Mouse (Mus musculus) limb, embryonic 13.5 days (tissue): ENCODE measurements around the gene Stk11. TPM values are rescaled to one million over a fixed set of nuclear protein-coding genes. Genes with fewer than 3 reads are reported as not detected.
A peak's percentile ranks its signal among the peaks of the same experiment; 100 is the strongest.

Source experiments
- ATAC-seq: fragments of 200-750 bp; cut with Nextera tagmentation; 2 replicates; pipeline ENCODE4 v1.8.0; 2017; ENCODE audit warnings: low read depth, moderate number of reproducible peaks, moderate TSS enrichment; ENCODE audit not compliant: low FRiP score
- H3K27ac ChIP-seq: fragments of 300-500 bp; sonication (generic); 2 replicates; pipeline ENCODE4 v1.5.1; 2015; ENCODE audit warnings: inconsistent platforms, mild to moderate bottlenecking, moderate library complexity
- H3K27me3 ChIP-seq: fragments of 300-500 bp; sonication (generic); 2 replicates; pipeline ENCODE4 v1.6.1; 2015; ENCODE audit warnings: mild to moderate bottlenecking, inconsistent platforms
- H3K36me3 ChIP-seq: fragments of 300-500 bp; sonication (generic); 2 replicates; pipeline ENCODE4 v1.6.1; 2015; ENCODE audit warnings: inconsistent platforms, mild to moderate bottlenecking, moderate library complexity
- H3K4me1 ChIP-seq: fragments of 300-500 bp; sonication (generic); 2 replicates; pipeline ENCODE4 v1.6.1; 2015; ENCODE audit warnings: inconsistent platforms
- H3K4me2 ChIP-seq: fragments of 300-500 bp; sonication (generic); replicated peaks from 2 replicates; pipeline ENCODE4 v1.6.1; 2015; ENCODE audit warnings: inconsistent platforms, mild to moderate bottlenecking, moderate library complexity
- H3K4me3 ChIP-seq: fragments of 300-500 bp; sonication (generic); 2 replicates; pipeline ENCODE4 v1.5.1; 2015; ENCODE audit warnings: moderate library complexity, mild to moderate bottlenecking, inconsistent platforms
- H3K9ac ChIP-seq: fragments of 300-500 bp; sonication (generic); 2 replicates; pipeline ENCODE4 v1.6.1; 2015; ENCODE audit warnings: mild to moderate bottlenecking, inconsistent platforms
- H3K9me3 ChIP-seq: fragments of 300-500 bp; sonication (generic); 2 replicates; pipeline ENCODE4 v1.6.1; 2016; ENCODE audit warnings: inconsistent platforms
- WGBS: fragments of 180-500 bp; shearing (Covaris S2); methylation state at CpG from one replicate; pipeline ENCODE4 v1.1.7; 2015; 5-methylcytosine and 5-hydroxymethylcytosine counted together
- polyA plus RNA-seq: library from polyadenylated mRNA; unstranded; fragments of >200 nt; fragmentation: Nextera tagmentation; extraction: Ambion mirVana; gene quantifications from 2 replicates; pipeline ENCODE4 v1.2.1, GENCODE M21; 2015

Stk11 gene
- polyA plus RNA-seq, 1 experiment from 2014 or later: 17.4 TPM

DNA sequence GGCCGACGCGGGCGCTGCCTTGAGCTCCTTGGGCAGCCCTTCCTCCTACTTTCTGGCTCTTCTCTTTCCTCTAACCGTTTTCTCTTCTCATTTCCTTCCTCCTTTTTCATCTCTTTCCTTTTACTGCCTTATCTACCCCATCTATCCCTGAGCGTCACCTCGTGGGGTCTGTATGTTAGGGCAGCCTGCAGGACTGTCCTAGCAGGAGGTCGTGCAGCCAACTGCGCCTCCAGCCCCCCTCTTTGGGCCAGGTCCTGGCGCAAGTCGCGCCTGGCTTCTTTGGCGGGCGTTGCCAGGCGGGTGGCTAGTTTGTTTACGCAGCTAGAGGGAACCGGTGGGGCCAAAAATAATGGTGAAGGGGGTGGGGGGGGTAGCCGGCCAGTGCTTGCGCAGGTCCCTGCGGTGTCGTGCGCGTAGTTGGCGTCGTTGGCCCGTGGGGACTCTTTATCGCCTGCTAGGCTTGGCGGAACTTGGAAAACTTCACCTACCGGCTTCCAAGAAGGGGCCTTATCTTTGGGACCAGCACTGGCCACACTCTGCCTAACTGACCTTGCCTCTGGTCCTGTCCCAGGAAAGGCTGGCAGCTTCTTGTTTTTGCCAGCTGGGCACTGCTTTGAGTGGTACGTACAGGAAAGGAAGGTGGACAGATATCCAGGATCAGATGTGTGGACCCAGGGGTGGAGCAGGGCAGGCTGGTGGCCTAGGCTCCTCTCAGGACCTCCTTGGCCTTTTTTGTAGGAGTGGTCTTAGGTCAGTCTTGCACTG lies 1.5 kb downstream of the Stk11 start:
- Histone ChIP-seq H3K9ac (peak overlapping the region; percentile 91), H3K4me3 (peak overlapping the region; percentile 96), H3K27ac (peak overlapping the region; percentile 44; the same call in 1 of the 2 replicates), H3K4me1 (peaks cover 41% of the 10 kb centered on the region), H3K36me3 (peaks cover 41% of the 10 kb centered on the region), H3K27me3 (no peaks in the 10 kb centered on the region), H3K9me3 (no peaks in the 10 kb centered on the region; the same call in 1 of the 2 replicates), H3K4me2 (peak overlapping the region; percentile 96)
- WGBS: 5% methylated on average over 30 of the region's 30 CpGs
- ATAC-seq: no peak

DNA sequence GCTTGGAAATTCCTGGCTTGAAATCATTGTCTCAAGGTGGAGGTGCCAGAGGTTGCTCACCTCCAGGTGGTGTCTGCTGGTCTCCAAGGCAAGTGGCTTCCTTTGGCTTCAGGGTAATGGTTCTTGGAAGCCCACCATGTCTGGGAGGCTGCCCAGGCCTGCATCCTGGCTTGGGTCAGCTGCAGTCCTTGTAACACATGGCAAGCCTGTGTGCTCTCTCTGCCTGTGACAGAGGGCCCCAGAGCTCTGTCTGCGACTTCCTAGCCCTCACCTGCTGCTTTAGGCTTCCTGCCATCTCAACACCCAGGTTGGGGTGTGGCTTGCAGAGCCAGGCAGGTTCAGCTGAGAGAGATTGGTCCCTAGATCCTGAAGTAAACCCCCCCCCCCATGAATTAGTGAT lies 2.1 kb downstream of the Stk11 start:
- WGBS: 43% methylated on average over 1 of the region's 1 CpGs
- Histone ChIP-seq H3K4me2 (peak overlapping the region; percentile 96), H3K4me1 (peaks cover 41% of the 10 kb centered on the region), H3K4me3 (peak overlapping the region; percentile 96), H3K27ac (no peak overlapping the region; the same call in 1 of the 2 replicates), H3K9me3 (no peaks in the 10 kb centered on the region; the same call in 1 of the 2 replicates), H3K36me3 (peaks cover 46% of the 10 kb centered on the region), H3K9ac (peak overlapping the region; percentile 91), H3K27me3 (no peaks in the 10 kb centered on the region)
- ATAC-seq: no peak

DNA sequence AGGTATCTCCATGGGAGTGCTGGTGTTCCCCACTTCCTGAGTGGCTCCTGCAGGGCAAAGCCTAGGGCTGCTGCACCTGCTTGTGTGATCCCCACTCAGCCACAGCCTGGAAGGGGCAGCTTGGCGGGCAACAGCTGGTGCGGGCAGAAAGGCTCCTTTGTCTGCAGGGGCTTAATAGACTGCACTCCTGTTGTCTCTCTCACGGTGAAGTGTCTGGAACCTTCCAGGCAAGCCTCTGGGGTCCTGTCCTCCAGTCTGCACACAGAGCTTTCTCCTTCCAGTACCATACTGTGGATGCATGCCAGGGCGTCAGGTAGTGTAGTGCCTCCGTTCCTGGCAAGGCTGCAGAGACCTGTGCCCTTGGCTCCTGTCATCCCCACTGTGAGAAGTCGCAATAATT lies 2.9 kb downstream of the Stk11 start:
- no peaks in the 10 kb centered on the region; the same call in 1 of the 2 replicates for H3K9me3 ChIP-seq
- WGBS: 79% methylated on average over 6 of the region's 6 CpGs
- peaks cover 52% of the 10 kb centered on the region for H3K36me3 ChIP-seq
- H3K27me3 ChIP-seq: no peaks in the 10 kb centered on the region
- H3K9ac ChIP-seq: peak overlapping the region; percentile 91; the same call in 1 of the 2 replicates
- no peak overlapping the region for H3K27ac ChIP-seq
- peak overlapping the region; percentile 96 for H3K4me3 ChIP-seq
- H3K4me2 ChIP-seq: peak overlapping the region; percentile 96
- peaks cover 41% of the 10 kb centered on the region for H3K4me1 ChIP-seq
- no peak for ATAC-seq

DNA sequence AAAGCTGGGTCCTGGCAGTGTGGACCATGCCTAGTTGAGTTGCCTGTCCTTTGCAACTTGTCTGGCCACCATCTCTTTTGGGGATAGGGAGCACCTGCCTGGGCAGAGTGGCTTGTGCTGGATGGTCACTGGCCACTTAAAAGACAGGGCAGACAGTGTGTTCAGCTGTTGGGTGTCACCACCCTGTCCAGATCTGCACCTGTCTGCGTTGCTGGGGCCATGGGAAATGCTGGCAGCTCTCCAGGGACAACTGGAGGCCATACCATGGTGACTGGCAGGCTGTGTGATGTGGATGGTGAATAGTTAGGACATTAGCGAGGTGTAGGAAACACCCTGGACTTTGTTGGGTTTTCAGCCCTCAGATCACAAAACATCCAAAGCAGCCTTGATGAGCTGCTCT lies 4.5 kb downstream of the Stk11 start:
- WGBS: 83% methylated on average over 2 of the region's 2 CpGs
- H3K4me1 ChIP-seq: peaks cover 33% of the 10 kb centered on the region
- peaks cover 67% of the 10 kb centered on the region for H3K36me3 ChIP-seq
- H3K9ac ChIP-seq: peak overlapping the region; percentile 43; the same call in 1 of the 2 replicates
- H3K4me3 ChIP-seq: no peak overlapping the region
- H3K9me3 ChIP-seq: no peaks in the 10 kb centered on the region; the same call in 1 of the 2 replicates
- H3K27me3 ChIP-seq: no peaks in the 10 kb centered on the region
- H3K27ac ChIP-seq: no peak overlapping the region
- no peak overlapping the region for H3K4me2 ChIP-seq
- ATAC-seq: no peak

DNA sequence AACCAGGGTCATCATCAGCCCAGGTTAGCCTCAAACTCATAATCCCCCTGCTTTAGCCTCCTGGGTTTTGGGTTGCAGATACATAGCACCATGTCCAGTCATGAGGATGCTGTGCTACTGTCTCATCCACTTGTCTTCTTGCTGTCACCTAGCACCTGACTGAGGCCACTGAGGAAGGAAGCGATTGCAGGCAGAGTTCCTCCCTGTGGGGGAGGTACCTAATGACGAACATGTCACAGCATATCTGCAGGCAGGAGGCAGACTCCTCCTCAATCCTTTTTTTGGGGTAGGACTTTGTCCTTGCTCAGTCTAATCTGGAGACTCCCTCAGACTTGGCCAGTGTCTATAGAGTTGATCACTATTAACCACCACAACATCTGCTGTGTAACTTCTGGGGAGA lies 6.0 kb downstream of the Stk11 start:
- no peak overlapping the region for H3K27ac ChIP-seq
- H3K4me2 ChIP-seq: no peak overlapping the region
- 92% methylated on average over 2 of the region's 2 CpGs for WGBS
- H3K36me3 ChIP-seq: peaks cover 82% of the 10 kb centered on the region
- no peak overlapping the region for H3K4me3 ChIP-seq
- no peaks in the 10 kb centered on the region for H3K27me3 ChIP-seq
- no peaks in the 10 kb centered on the region; the same call in 1 of the 2 replicates for H3K9me3 ChIP-seq
- ATAC-seq: no peak
- H3K9ac ChIP-seq: no peak overlapping the region
- peaks cover 33% of the 10 kb centered on the region for H3K4me1 ChIP-seq

DNA sequence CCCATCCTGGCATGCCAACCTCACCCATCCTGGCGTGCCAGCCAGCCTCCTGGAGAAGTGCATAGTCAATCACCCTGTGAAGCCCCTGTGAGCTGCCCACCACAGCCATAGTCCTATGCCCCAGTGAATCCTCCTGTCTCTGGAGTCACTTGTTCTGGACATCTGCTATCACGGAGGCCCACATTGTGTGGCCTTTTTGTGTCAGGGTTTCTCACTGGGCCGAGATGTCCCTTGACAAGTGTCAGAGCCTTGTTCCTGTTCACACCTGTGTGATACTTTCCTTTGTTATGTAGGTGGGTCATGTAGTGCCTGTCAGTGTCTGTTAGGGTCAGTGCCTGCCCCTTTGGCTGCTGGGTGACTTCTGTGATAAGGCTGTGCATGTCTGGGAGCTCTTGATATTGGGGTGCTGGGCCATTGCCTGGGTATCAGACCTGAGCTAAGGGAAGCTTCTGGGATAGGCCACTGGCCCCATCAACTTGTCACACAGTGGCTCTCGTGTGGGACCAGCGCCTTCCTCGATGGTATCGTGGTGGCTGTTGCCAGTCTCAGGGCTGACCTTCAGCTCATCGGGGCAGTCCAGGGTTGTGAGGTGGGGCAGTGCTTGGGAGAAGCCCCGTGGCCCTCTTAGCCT lies 8.4 kb downstream of the Stk11 start:
- H3K36me3 ChIP-seq: peaks cover 94% of the 10 kb centered on the region
- H3K9ac ChIP-seq: no peak overlapping the region
- no peak overlapping the region for H3K4me2 ChIP-seq
- 87% methylated on average over 9 of the region's 9 CpGs for WGBS
- peaks cover 10% of the 10 kb centered on the region for H3K4me1 ChIP-seq
- ATAC-seq: no peak
- no peaks in the 10 kb centered on the region for H3K27me3 ChIP-seq
- no peak overlapping the region for H3K27ac ChIP-seq
- no peaks in the 10 kb centered on the region; the same call in 1 of the 2 replicates for H3K9me3 ChIP-seq
- H3K4me3 ChIP-seq: no peak overlapping the region

DNA sequence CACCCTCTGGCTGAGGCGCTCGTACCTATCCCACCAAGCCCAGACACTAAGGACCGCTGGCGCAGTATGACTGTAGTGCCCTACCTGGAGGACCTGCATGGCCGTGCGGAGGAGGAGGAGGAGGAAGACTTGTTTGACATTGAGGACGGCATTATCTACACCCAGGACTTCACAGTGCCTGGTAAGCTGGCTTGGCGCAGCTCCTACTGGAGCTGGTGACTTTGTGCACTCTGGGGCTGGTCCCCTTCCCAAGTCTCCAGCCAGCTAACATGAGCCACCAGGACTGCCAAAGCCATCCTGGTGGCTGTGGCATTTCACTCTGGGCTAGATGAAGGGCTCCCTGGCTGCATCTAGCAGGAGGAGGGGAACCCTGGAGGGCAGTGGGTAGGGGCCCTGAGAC lies 12.3 kb downstream of the Stk11 start:
- no peak for ATAC-seq
- no peak overlapping the region for H3K9ac ChIP-seq
- no peak overlapping the region for H3K4me2 ChIP-seq
- H3K9me3 ChIP-seq: no peaks in the 10 kb centered on the region
- no peak overlapping the region for H3K4me3 ChIP-seq
- H3K27ac ChIP-seq: no peak overlapping the region
- WGBS: 92% methylated on average over 8 of the region's 8 CpGs
- H3K36me3 ChIP-seq: peaks cover 96% of the 10 kb centered on the region
- peaks cover 12% of the 10 kb centered on the region for H3K27me3 ChIP-seq
- H3K4me1 ChIP-seq: peaks cover 15% of the 10 kb centered on the region

DNA sequence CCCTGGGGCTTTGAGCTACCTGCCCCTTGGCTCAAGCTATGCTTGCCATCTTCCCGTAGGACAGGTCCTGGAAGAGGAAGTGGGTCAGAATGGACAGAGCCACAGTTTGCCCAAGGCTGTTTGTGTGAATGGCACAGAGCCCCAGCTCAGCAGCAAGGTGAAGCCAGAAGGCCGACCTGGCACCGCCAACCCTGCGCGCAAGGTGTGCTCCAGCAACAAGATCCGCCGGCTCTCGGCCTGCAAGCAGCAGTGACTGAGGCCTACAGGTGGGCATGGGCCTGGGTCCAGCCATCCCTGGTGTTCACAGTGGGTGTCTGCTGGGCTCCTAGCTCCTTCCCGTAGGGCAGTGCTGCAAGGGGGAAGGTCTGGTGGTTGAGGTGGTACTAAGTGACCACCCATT lies 14.2 kb downstream of the Stk11 start:
- H3K27me3 ChIP-seq: peaks cover 14% of the 10 kb centered on the region
- H3K4me2 ChIP-seq: no peak overlapping the region
- H3K4me1 ChIP-seq: peaks cover 18% of the 10 kb centered on the region
- peaks cover 98% of the 10 kb centered on the region for H3K36me3 ChIP-seq
- no peaks in the 10 kb centered on the region for H3K9me3 ChIP-seq
- WGBS: 90% methylated on average over 9 of the region's 9 CpGs
- no peak overlapping the region for H3K27ac ChIP-seq
- no peak overlapping the region for H3K4me3 ChIP-seq
- no peak for ATAC-seq
- no peak overlapping the region; the same call in 1 of the 2 replicates for H3K9ac ChIP-seq

DNA sequence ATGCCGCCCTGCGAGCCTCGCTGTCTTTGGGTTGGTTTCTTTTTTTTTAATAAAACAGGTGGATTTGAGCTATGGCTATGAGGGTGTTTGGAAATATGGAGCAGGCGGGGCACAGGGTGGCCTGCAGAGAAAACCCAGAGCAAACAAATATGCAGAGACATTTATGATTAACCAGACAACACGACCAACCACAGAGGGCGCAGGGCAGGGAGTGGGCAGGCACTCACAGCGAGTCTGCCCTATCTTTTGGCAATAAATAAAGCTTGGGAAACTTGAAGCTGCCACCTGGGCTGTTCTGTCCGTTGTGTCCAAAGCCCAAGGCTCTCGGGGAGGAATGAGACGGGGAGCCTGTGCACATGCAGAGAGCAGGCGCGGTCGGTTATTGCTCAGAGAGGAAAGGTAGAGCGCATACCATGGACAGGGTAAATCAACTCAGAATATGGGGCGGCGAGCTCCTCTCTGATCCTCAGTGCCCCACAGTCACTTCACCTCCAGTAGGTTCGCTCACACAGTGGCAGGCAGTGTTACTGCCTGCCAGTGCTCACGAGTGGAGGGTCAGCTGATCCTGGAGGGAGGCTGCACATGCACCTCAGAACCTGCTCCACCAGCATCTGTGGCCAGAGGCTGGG lies 14.9 kb downstream of the Stk11 start:
- 82% methylated on average over 18 of the region's 18 CpGs for WGBS
- Histone ChIP-seq H3K27me3 (peaks cover 21% of the 10 kb centered on the region), H3K4me3 (no peak overlapping the region), H3K9ac (peak overlapping the region; percentile 8; the same call in 1 of the 2 replicates), H3K4me1 (peaks cover 18% of the 10 kb centered on the region), H3K27ac (no peak overlapping the region), H3K4me2 (0 out of 2 replicates have a peak overlapping the region, but pooled peaks have one; percentile 56), H3K9me3 (no peaks in the 10 kb centered on the region), H3K36me3 (peaks cover 98% of the 10 kb centered on the region)
- ATAC-seq: no peak

DNA sequence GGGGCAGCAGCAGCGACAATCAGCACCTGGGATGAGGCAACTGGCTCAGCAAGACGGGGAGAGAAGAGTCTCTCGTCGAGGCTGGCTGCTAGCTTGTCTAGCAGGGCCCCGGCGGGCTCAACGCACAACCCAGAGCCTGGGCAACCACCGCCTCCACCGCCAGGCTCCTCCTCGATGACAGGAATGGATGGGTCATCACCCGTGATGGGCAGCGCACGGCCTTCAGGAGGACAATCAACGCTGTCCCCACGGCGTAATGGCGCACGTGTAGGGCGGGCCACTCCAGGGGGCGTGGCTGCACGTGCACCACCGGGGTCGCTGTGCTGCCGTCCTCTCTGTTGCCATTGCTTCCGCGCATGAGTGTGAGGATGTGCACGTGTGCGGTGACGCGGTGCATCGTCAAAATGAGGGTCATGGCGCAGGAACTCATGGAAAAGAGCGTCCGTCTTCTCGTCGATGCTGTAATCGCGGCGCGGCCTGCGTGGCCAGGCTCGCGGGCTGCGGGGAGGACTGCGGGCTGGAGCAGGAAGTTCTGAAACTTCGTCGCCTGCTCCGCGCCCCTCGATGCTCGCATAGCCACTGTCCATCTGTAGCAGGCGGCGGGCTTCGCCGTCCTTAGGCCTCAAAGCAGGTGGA lies 15.8 kb downstream of the Stk11 start:
- H3K27me3 ChIP-seq: peaks cover 30% of the 10 kb centered on the region
- peak overlapping the region; percentile 56 for H3K4me2 ChIP-seq
- 14% methylated on average over 55 of the region's 55 CpGs for WGBS
- H3K27ac ChIP-seq: no peak overlapping the region; the same call in 1 of the 2 replicates
- peak overlapping the region; percentile 28 for H3K4me3 ChIP-seq
- peaks cover 95% of the 10 kb centered on the region for H3K36me3 ChIP-seq
- ATAC-seq: peak; percentile 52; the same call in 1 of the 2 replicates
- peak overlapping the region; percentile 48; the same call in 1 of the 2 replicates for H3K9ac ChIP-seq
- H3K9me3 ChIP-seq: 0 out of 2 replicates have a peak, but pooled peaks cover 5% of the 10 kb centered on the region
- peaks cover 22% of the 10 kb centered on the region for H3K4me1 ChIP-seq

DNA sequence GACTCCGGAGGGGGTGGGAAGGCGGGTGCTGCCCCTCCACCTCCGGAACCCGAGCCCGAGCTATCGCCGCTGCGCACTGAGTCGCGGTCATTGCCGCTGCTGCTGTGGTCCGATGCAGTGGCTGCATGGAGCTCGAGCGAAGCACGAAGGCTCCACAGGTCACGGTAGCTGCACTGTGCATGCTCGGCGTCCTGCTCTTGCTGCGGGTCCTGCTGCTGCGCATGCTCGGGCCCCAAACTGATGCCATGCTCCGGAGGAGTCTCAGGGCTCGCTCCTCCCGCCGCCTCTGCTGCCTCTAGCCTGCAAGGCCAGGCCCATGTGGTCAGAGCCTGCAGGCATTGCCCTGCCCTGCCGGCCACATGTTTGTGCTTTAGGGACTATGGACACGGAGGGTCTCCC lies 16.3 kb downstream of the Stk11 start:
- Histone ChIP-seq H3K4me3 (peak overlapping the region; percentile 28), H3K9me3 (0 out of 2 replicates have a peak, but pooled peaks cover 5% of the 10 kb centered on the region), H3K27me3 (peaks cover 35% of the 10 kb centered on the region), H3K4me2 (peak overlapping the region; percentile 56), H3K9ac (peak overlapping the region; percentile 48; the same call in 1 of the 2 replicates), H3K36me3 (peaks cover 90% of the 10 kb centered on the region), H3K27ac (no peak overlapping the region), H3K4me1 (peaks cover 27% of the 10 kb centered on the region)
- WGBS: 40% methylated on average over 27 of the region's 27 CpGs
- no peak for ATAC-seq
